Mouse (Mus musculus): ENCODE results near the gene Slc5a10.

Gene Slc5a10

GRCm38 (mm10) chr11:61669492-61670490 is 50.8 kb downstream of the Slc5a10 start:
- DNase-seq (ENCODE audit: low read depth, low spot score), result peak; percentile 37

- no peak for DNase-seq (ENCODE audit: low read depth, low spot score)
These were observed 52.8 kb downstream of the Slc5a10 start for GRCm38 (mm10) chr11:61667782-61668181.

- DNase-seq (ENCODE audit: low read depth, low spot score), result no peak
These were observed 53.4 kb downstream of the Slc5a10 start for GRCm38 (mm10) chr11:61667248-61667647.

- peak; percentile 68 for DNase-seq (ENCODE audit: low read depth, low spot score)
These were observed 54.4 kb downstream of the Slc5a10 start for GRCm38 (mm10) chr11:61665991-61666799.

- no peak for DNase-seq (ENCODE audit: low read depth, low spot score)
These were observed 55.2 kb downstream of the Slc5a10 start for GRCm38 (mm10) chr11:61665401-61665800.

GRCm38 (mm10) chr11:61662189-61662588 is 58.4 kb downstream of the Slc5a10 start:
- DNase-seq (ENCODE audit: low read depth, low spot score), result no peak

GRCm38 (mm10) chr11:61660806-61661392 is 59.7 kb downstream of the Slc5a10 start:
- peak; percentile 70 for DNase-seq (ENCODE audit: low read depth, low spot score)

- DNase-seq (ENCODE audit: low read depth, low spot score), result no peak
These were observed 60.6 kb downstream of the Slc5a10 start for GRCm38 (mm10) chr11:61660001-61660400.

GRCm38 (mm10) chr11:61659011-61659858 is 61.4 kb downstream of the Slc5a10 start:
- peak; percentile 19 for DNase-seq (ENCODE audit: low read depth, low spot score)

- DNase-seq (ENCODE audit: low read depth, low spot score), result no peak
These were observed 62.2 kb downstream of the Slc5a10 start for GRCm38 (mm10) chr11:61658360-61658922.

- DNase-seq (ENCODE audit: low read depth, low spot score), result peak; percentile 40
These were observed 63.2 kb downstream of the Slc5a10 start for GRCm38 (mm10) chr11:61657432-61657831.

GRCm38 (mm10) chr11:61656148-61656850 is 64.3 kb downstream of the Slc5a10 start:
- DNase-seq (ENCODE audit: low read depth, low spot score), result peak; percentile 42

- DNase-seq (ENCODE audit: low read depth, low spot score), result no peak
These were observed 65.0 kb downstream of the Slc5a10 start for GRCm38 (mm10) chr11:61655649-61656048.

- DNase-seq (ENCODE audit: low read depth, low spot score), result peak; percentile 46
These were observed 65.8 kb downstream of the Slc5a10 start for GRCm38 (mm10) chr11:61654786-61655311.

- no peak for DNase-seq (ENCODE audit: low read depth, low spot score)
These were observed 67.1 kb downstream of the Slc5a10 start for GRCm38 (mm10) chr11:61653568-61653967.

GRCm38 (mm10) chr11:61652686-61653447 is 67.8 kb downstream of the Slc5a10 start, which contains the start of gene Grap:
Grap (plus strand) TSS chr11:61653265.
- DNase-seq (ENCODE audit: low read depth, low spot score), result peak; percentile 91

- DNase-seq (ENCODE audit: low read depth, low spot score), result no peak
These were observed 68.4 kb downstream of the Slc5a10 start for GRCm38 (mm10) chr11:61652216-61652615.

- DNase-seq (ENCODE audit: low read depth, low spot score), result peak; percentile 57
These were observed 70.0 kb downstream of the Slc5a10 start for GRCm38 (mm10) chr11:61650470-61651265.

All from CD4-positive, CD25-positive, alpha-beta regulatory T cell, adult 2 months (primary cell).